In the genomic region with DNA sequence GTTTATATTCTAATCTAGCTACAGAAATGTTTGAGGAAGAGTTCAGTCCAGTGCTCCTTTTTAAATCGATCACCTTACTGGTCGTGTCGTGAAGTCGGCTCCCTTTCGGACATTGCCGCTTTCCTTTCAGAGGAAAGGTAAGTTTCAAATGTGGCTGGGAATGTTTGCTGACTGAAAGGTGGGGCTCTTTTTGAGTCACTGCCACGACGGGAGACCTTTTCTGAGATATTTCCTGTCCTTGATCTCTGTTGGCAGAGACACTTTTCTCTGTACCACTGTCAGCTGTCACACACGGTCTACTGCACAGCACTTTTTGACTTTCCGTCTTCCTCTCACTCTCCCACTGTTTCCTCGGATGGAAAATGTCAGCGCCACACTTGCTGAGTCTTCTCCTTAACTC, we compare ENCODE assay signal across 51 mouse cellular contexts. TPM values are rescaled to one million over a fixed set of nuclear protein-coding genes. Genes with fewer than 3 reads are reported as not detected.
"Had no signal": no experiment of that assay in that cellular context is flagged by ENCODE, and none has a peak within 500 bp of the region (broad histone marks: within the 10 kb centered on the region; RNA-seq: fewer than 3 reads in every experiment).

No protein-coding gene starts in this region.

- DNase-seq: heart, postnatal 10 days; heart, postnatal 14 days; heart, postnatal 36 days; heart, postnatal 4 days; kidney, adult 11 months; kidney, adult 18-20 months; kidney, adult 2 months; kidney, adult 8-10 months; kidney, adult 9 months; kidney, postnatal 10 days; kidney, postnatal 14 days; kidney, postnatal 25 days; kidney, postnatal 36 days; kidney, postnatal 4 days; layer of hippocampus, adult 9-11 months; layer of hippocampus, postnatal 36 days had no signal

- ATAC-seq: hindbrain, embryonic 16.5 days; hindbrain, postnatal 0 days; inflammation-experienced regulatory T-cells, adult 6 months; intestine, embryonic 15.5 days; intestine, postnatal 0 days had no signal

- H3K4me2 ChIP-seq: heart, embryonic 11.5 days; heart, embryonic 12.5 days; heart, embryonic 13.5 days; heart, embryonic 15.5 days; hindbrain, embryonic 12.5 days; hindbrain, embryonic 13.5 days; hindbrain, embryonic 14.5 days; hindbrain, embryonic 15.5 days; intestine, embryonic 15.5 days; kidney, embryonic 15.5 days had no signal

- H3K27ac ChIP-seq: heart, embryonic 10.5 days; heart, embryonic 13.5 days; heart, embryonic 15.5 days; hindbrain, embryonic 10.5 days; hindbrain, embryonic 12.5 days; hindbrain, embryonic 13.5 days; hindbrain, embryonic 14.5 days; hindbrain, embryonic 15.5 days; intestine, embryonic 15.5 days; kidney, embryonic 15.5 days; kidney, postnatal 0 days had no signal

- H3K9me3 ChIP-seq: heart, embryonic 10.5 days; heart, embryonic 12.5 days; heart, embryonic 13.5 days; heart, embryonic 15.5 days; hindbrain, embryonic 10.5 days; hindbrain, embryonic 12.5 days; hindbrain, embryonic 13.5 days; hindbrain, embryonic 15.5 days; intestine, embryonic 15.5 days; kidney, embryonic 15.5 days had no signal

- H3K4me1 ChIP-seq: heart, embryonic 10.5 days; heart, embryonic 12.5 days; heart, embryonic 13.5 days; heart, embryonic 15.5 days; hindbrain, embryonic 10.5 days; hindbrain, embryonic 12.5 days; intestine, embryonic 15.5 days; kidney, embryonic 15.5 days had no signal

- H3K36me3 ChIP-seq: heart, embryonic 15.5 days; intestine, embryonic 15.5 days had no signal

- H3K27me3 ChIP-seq: heart, embryonic 12.5 days; heart, embryonic 13.5 days; heart, embryonic 15.5 days; hindbrain, embryonic 12.5 days; hindbrain, embryonic 13.5 days; hindbrain, embryonic 15.5 days; intestine, embryonic 15.5 days; kidney, embryonic 15.5 days had no signal

- H3K4me3 ChIP-seq: heart, embryonic 10.5 days; heart, embryonic 12.5 days; heart, embryonic 13.5 days; heart, embryonic 15.5 days; hindbrain, embryonic 10.5 days; hindbrain, embryonic 12.5 days; hindbrain, embryonic 13.5 days; hindbrain, embryonic 15.5 days; intestine, embryonic 15.5 days; kidney, embryonic 15.5 days; left cerebral cortex, adult 2 months had no signal

- H3K9ac ChIP-seq: heart, embryonic 12.5 days; heart, embryonic 13.5 days; heart, embryonic 15.5 days; hindbrain, embryonic 12.5 days; hindbrain, embryonic 13.5 days; hindbrain, embryonic 14.5 days; hindbrain, embryonic 15.5 days; intestine, embryonic 15.5 days; kidney, embryonic 15.5 days had no signal

RNA-seq across cellular contexts. Expression of gene Zfp941, which starts 9.1 kb away (rescaled TPM):
- total RNA-seq: heart, postnatal 25 days had no signal

RNA-seq across cellular contexts. Expression of gene Urah, which starts 22.0 kb away (rescaled TPM):
- total RNA-seq: heart, postnatal 10 days; heart, postnatal 14 days; heart, postnatal 4 days; hematopoietic stem cell, adult 5-6 weeks had no signal
- polyA plus RNA-seq: heart, embryonic 11.5 days; heart, embryonic 14.5 days; hindbrain, embryonic 12.5 days; hindbrain, embryonic 13.5 days; hindbrain, embryonic 16.5 days; inflammation-experienced regulatory T-cells, adult 6 months had no signal

RNA-seq across cellular contexts. Expression of gene Syce1, which starts 25.2 kb away (rescaled TPM):
- total RNA-seq: heart, postnatal 10 days; heart, postnatal 14 days; heart, postnatal 25 days; heart, postnatal 36 days; hindbrain, postnatal 0 days; layer of hippocampus, adult 18-20 months; layer of hippocampus, postnatal 10 days; layer of hippocampus, postnatal 14 days; layer of hippocampus, postnatal 25 days had no signal
- polyA plus RNA-seq: heart, embryonic 14.5 days; inflammation-experienced regulatory T-cells, adult 6 months; kidney, postnatal 0 days; large intestine, adult 2 months had no signal

RNA-seq across cellular contexts. Expression of gene Scgb1c1, which starts 32.5 kb away (rescaled TPM):
- total RNA-seq: hematopoietic stem cell, adult 5-6 weeks; hindbrain, postnatal 0 days; layer of hippocampus, adult 18-20 months; layer of hippocampus, adult 8-10 months; layer of hippocampus, postnatal 10 days; layer of hippocampus, postnatal 14 days; layer of hippocampus, postnatal 25 days; layer of hippocampus, postnatal 36 days; left cerebral cortex, adult 18-20 months; left cerebral cortex, adult 2 months; left cerebral cortex, adult 8-10 months had no signal
- polyA plus RNA-seq: heart, embryonic 10.5 days; heart, embryonic 11.5 days; heart, embryonic 12.5 days; heart, embryonic 13.5 days; heart, embryonic 14.5 days; heart, embryonic 15.5 days; hindbrain, embryonic 10.5 days; hindbrain, embryonic 11.5 days; hindbrain, embryonic 12.5 days; hindbrain, embryonic 13.5 days; hindbrain, embryonic 14.5 days; hindbrain, embryonic 15.5 days; hindbrain, embryonic 16.5 days; hindbrain, postnatal 0 days; inflammation-experienced regulatory T-cells, adult 6 months; intestine, embryonic 15.5 days; intestine, postnatal 0 days; kidney, embryonic 14.5 days; kidney, embryonic 15.5 days; kidney, embryonic 16.5 days; kidney, postnatal 0 days; large intestine, adult 2 months had no signal

RNA-seq across cellular contexts. Expression of gene Odf3, which starts 34.8 kb away (rescaled TPM):
- total RNA-seq: heart, adult 8-10 months; heart, postnatal 10 days; heart, postnatal 14 days; heart, postnatal 25 days; heart, postnatal 36 days; heart, postnatal 4 days; hematopoietic stem cell, adult 5-6 weeks; layer of hippocampus, adult 18-20 months; layer of hippocampus, adult 8-10 months; layer of hippocampus, postnatal 10 days; layer of hippocampus, postnatal 14 days; layer of hippocampus, postnatal 25 days; layer of hippocampus, postnatal 36 days; left cerebral cortex, adult 18-20 months; left cerebral cortex, adult 2 months had no signal
- polyA plus RNA-seq: heart, embryonic 10.5 days; heart, embryonic 11.5 days; heart, embryonic 12.5 days; heart, embryonic 14.5 days; heart, embryonic 15.5 days; heart, embryonic 16.5 days; heart, postnatal 0 days; hindbrain, embryonic 10.5 days; hindbrain, embryonic 11.5 days; hindbrain, embryonic 12.5 days; hindbrain, embryonic 13.5 days; hindbrain, embryonic 14.5 days; hindbrain, embryonic 15.5 days; inflammation-experienced regulatory T-cells, adult 6 months; intestine, embryonic 15.5 days; intestine, postnatal 0 days; kidney, embryonic 14.5 days; kidney, embryonic 15.5 days; kidney, postnatal 0 days; large intestine, adult 2 months had no signal
